Mouse (Mus musculus) cortical plate, adult 2 months (tissue): ENCODE measurements around the gene H60b. TPM values are rescaled to one million over a fixed set of nuclear protein-coding genes. Genes with fewer than 3 reads are reported as not detected.

Experiments
- H3K27ac ChIP-seq: fragments of 200-500 bp; 2 replicates; pipeline ENCODE4 v1.5.1; 2012; ENCODE audit warnings: low read length, control low read depth, inconsistent platforms; ENCODE audit not compliant: insufficient read depth
- H3K4me1 ChIP-seq: fragments of 200-500 bp; 2 replicates; pipeline ENCODE4 v1.6.1; 2011; ENCODE audit warnings: low read length; ENCODE audit not compliant: control insufficient read depth, insufficient read depth
- H3K4me3 ChIP-seq: fragments of 200-500 bp; 2 replicates; pipeline ENCODE4 v1.5.1; 2011; ENCODE audit warnings: mild to moderate bottlenecking, low read length, control low read depth; ENCODE audit not compliant: insufficient read depth
- CTCF ChIP-seq: fragments of 200-500 bp; IDR thresholded peaks from 2 replicates; pipeline ENCODE4 v1.5.1; 2011; ENCODE audit warnings: mild to moderate bottlenecking, control low read depth, low read length; ENCODE audit not compliant: insufficient read depth; ENCODE audit errors: extremely low read depth
- POLR2A ChIP-seq: fragments of 200-500 bp; IDR thresholded peaks from 2 replicates; pipeline ENCODE4 v1.6.1; 2011; ENCODE audit warnings: mild to moderate bottlenecking, low read length, control low read depth; ENCODE audit not compliant: insufficient read depth; ENCODE audit errors: extremely low read depth
- polyA plus RNA-seq: library from polyadenylated mRNA; depleted of rRNA; stranded (reverse); fragments of >200 nt; gene quantifications from 2 replicates; pipeline ENCODE4 v1.2.3, GENCODE M21; 2012; rRNA removed

H60b gene
- polyA plus RNA-seq, 1 experiment: 0.46 TPM

DNA sequence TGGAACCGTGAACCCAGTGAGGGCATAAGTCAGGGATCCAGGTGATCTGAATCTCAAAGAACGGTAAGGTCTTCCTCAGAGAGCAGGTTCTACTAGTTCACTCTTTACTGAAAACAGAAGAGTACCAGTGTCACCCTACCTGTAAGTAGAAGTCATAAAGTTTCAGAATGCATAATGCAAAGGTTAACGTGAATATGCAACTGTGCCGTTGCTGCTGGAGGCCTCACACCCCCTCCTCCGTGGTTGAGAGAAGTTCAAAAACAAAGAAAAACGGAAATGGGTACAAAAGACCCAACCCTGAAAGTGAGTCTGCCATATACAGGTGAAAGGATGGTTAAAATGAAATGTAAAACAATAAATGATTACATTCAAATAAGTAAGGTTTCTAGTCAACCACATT is 145.3 kb downstream of the H60b start:
- no peaks in the 10 kb centered on the region for H3K4me1 ChIP-seq

DNA sequence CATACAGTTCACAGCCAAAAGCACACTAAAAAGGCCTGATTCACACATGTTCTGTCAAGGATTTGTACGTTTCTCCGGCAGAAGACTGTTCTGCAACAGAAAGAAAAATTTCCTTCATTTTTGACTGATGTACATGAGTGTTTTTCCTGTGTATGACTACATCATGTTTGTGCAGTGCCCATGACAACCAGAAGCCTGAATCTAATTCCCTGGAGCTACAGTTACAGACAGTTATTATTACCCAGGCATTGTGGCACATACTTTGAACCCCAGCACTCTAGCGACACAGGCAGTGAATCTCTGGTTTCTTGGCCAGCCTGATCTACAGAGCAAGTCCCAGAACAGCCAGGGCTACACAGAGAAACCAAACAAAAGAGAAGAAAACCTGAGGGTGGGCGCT is 147.4 kb downstream of the H60b start:
- no peaks in the 10 kb centered on the region for H3K4me1 ChIP-seq
- TF ChIP-seq POLR2A (no peak), CTCF (no peak)
- H3K27ac ChIP-seq: no peak overlapping the region
- no peak overlapping the region for H3K4me3 ChIP-seq

More for the DNA sequence above, 145.3 kb downstream of the H60b start:
- Histone ChIP-seq H3K4me3 (no peak overlapping the region), H3K27ac (no peak overlapping the region)
- no peak for TF ChIP-seq CTCF
- TF ChIP-seq POLR2A: no peak

DNA sequence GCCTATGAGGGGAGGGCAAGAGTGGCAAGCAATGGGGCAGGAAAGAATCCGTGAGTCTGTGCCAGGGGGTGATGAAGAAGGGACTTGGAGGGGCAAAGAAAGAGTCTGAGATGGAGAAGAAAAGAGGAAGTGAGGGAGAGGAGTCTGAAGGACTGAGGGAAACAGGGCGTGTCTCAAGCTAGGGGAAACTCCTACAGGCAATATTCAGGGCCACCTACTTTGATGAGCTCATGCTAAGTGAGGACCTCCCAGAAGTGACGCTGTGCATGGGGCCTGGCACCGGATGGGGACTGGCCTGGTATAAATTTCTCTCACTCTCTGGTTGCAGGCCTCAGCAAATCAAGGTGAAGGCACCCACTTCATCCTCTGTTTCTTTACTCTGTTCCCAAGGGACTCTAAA is 148.1 kb downstream of the H60b start:
- no peak overlapping the region for H3K27ac ChIP-seq
- no peak overlapping the region for H3K4me3 ChIP-seq
- H3K4me1 ChIP-seq: no peaks in the 10 kb centered on the region
- TF ChIP-seq CTCF: no peak
- no peak for TF ChIP-seq POLR2A

DNA sequence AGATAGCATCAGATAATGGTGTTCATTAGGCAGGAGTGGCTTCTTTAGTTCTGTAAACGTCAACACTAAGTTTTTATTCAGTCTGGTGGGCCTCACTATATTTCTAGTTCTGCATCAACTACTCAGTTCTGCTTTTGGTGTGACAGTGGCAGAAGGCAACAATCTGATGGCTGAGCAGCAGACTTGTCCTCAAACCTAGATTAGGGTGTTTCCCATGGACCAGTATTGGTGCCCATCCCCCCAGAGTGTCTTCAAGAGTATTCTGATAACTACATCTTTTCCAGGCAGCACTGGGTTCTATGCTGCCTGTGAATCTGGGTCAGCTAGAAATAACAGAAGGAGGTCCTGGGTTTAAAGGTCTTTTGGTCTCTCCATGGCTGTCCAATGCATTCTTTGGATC is 149.8 kb downstream of the H60b start:
- TF ChIP-seq CTCF (no peak), POLR2A (no peak)
- no peak overlapping the region for H3K27ac ChIP-seq
- H3K4me1 ChIP-seq: no peaks in the 10 kb centered on the region
- no peak overlapping the region for H3K4me3 ChIP-seq

DNA sequence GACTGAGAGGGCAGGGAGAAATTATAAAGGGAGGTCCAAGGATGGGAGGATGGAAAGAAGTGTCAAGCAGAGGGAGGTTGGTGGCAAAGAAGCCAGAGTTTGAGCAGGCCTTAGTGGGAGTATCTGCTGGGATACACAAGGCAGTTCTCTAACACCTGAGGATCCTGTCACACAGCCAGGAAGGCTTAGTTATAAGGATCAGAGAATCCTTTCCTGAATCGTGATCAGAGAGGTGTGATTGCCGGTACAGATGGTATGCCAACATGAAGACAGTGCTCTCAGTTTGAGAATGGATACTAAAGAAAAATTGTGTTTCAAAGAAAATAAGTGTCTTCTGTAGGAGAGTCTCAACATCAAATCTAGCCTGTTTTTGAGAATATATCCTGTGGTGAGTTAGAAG is 164.5 kb downstream of the H60b start:
- Histone ChIP-seq H3K4me1 (no peaks in the 10 kb centered on the region), H3K4me3 (no peak overlapping the region), H3K27ac (no peak overlapping the region)
- no peak for TF ChIP-seq POLR2A
- no peak for TF ChIP-seq CTCF

Other genes with a start within 250 kb of the H60b start
- gene 4930444G20Rik, start 90.5 kb upstream of the H60b start, polyA plus RNA-seq: not detected in 2 replicates
- gene E030030I06Rik, start 9.3 kb upstream of the H60b start, polyA plus RNA-seq: 0.31 and 0.55 TPM in 2 replicates
- 0.08 TPM in 1 of 2 replicates, not detected in the other for gene Raet1e, start within 50 bp of the H60b start, polyA plus RNA-seq
- 0.13 and 0.23 TPM in 2 replicates for gene Raet1d, start 202.0 kb downstream of the H60b start, polyA plus RNA-seq